Mouse (Mus musculus) heart, postnatal 0 days (tissue): ENCODE data around the gene Tsks. TPM values are rescaled to one million over a fixed set of nuclear protein-coding genes. Genes with fewer than 3 reads are reported as not detected.

ENCODE experiments used
- ATAC-seq: fragments of 200-750 bp; cut with Nextera tagmentation; 2 replicates; pipeline ENCODE4 v1.8.0; 2017; ENCODE audit warnings: low read depth, moderate number of reproducible peaks, moderate library complexity; ENCODE audit not compliant: insufficient read depth
- DNase-seq: peaks from one replicate; pipeline ENCODE4 v3.0.0-alpha.2; 2016; ENCODE audit warnings: low spot score
- H3K27ac ChIP-seq: fragments of 300-500 bp; sonication (generic); 2 replicates; pipeline ENCODE4 v1.5.1; 2014; ENCODE audit warnings: low read depth, mild to moderate bottlenecking
- H3K27me3 ChIP-seq: fragments of 300-500 bp; sonication (generic); 2 replicates; pipeline ENCODE4 v1.6.1; 2014; ENCODE audit warnings: low read length, mixed read lengths; ENCODE audit not compliant: control insufficient read depth, insufficient read depth
- H3K36me3 ChIP-seq: fragments of 300-500 bp; sonication (generic); replicated peaks from 2 replicates; pipeline ENCODE4 v1.6.1; 2014; ENCODE audit warnings: low read length, mixed read lengths; ENCODE audit not compliant: control insufficient read depth, insufficient read depth
- H3K4me1 ChIP-seq: fragments of 300-500 bp; sonication (generic); 2 replicates; pipeline ENCODE4 v1.6.1; 2014; ENCODE audit warnings: antibody characterized with exemption; ENCODE audit not compliant: control insufficient read depth, insufficient read depth
- H3K4me2 ChIP-seq: fragments of 300-500 bp; sonication (generic); 2 replicates; pipeline ENCODE4 v1.6.1; 2014; ENCODE audit warnings: low read depth, mild to moderate bottlenecking, low read length, moderate library complexity
- H3K4me3 ChIP-seq: fragments of 300-500 bp; sonication (generic); 2 replicates; pipeline ENCODE4 v1.5.1; 2014; ENCODE audit warnings: low read depth, low read length
- H3K9ac ChIP-seq: fragments of 300-500 bp; sonication (generic); replicated peaks from 2 replicates; pipeline ENCODE4 v1.6.1; 2014; ENCODE audit warnings: low read depth, low read length, mixed read lengths
- H3K9me3 ChIP-seq: fragments of 300-500 bp; sonication (generic); replicated peaks from 2 replicates; pipeline ENCODE4 v1.6.1; 2016; ENCODE audit warnings: low read length; ENCODE audit not compliant: control insufficient read depth
- CTCF ChIP-seq: IDR thresholded peaks from 2 replicates; pipeline ENCODE4 v1.5.1; 2016; ENCODE audit warnings: antibody characterized with exemption, control low read depth, low read depth
- EP300 ChIP-seq: IDR thresholded peaks from 2 replicates; pipeline ENCODE4 v1.6.1; 2016; ENCODE audit warnings: antibody characterized with exemption, low read depth
- WGBS: fragments of 180-500 bp; shearing (Covaris S2); extraction: QIAGEN DNeasy Blood & Tissue Kit; methylation state at CpG from one replicate; pipeline ENCODE4 v1.1.7; 2014; 5-methylcytosine and 5-hydroxymethylcytosine counted together
- polyA plus RNA-seq: library from polyadenylated mRNA; unstranded; fragments of >200 nt; fragmentation: Nextera tagmentation; extraction: Ambion mirVana; gene quantifications from 2 replicates; pipeline ENCODE4 v1.2.1, GENCODE M21; 2015
- total RNA-seq: library from RNA; depleted of rRNA; stranded (reverse); fragments of >200 nt; gene quantifications from 2 replicates; pipeline ENCODE4 v1.2.3, GENCODE M21; 2014; ENCODE audit warnings: low replicate concordance

The Tsks gene
- total and polyA plus RNA-seq, 2 experiments from 2014 or later, result 0.27 TPM; not detected in 1

DNA sequence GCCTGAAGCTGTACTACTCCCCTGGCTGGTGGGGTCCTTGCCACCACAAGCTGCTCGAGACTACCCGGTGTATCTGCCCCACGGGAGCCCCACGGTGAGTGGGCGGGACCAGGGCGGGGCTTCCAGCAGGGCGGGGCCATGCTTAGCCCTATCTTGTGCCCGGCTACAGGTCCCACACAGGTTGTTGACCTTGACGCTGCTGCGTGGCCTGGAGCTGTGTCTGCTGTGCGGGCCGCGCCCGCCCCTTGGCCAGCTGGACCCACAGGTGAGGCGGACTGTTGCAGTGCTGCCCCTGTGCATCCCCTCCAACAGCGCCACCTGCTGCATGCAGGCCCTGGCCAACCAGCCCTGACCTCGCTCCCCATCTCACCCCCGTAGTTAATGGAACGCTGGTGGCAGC is 44.4 kb upstream of the Tsks start:
- no peak for DNase-seq
- WGBS, result 35% methylated on average over 19 of the region's 19 CpGs
- H3K36me3 ChIP-seq, result peaks cover 35% of the 10 kb centered on the region

GRCm38 (mm10) chr7:44900632-44901031 is 42.4 kb upstream of the Tsks start:
- Histone ChIP-seq H3K4me3 (no peak overlapping the region), H3K27me3 (no peaks in the 10 kb centered on the region), H3K9me3 (no peaks in the 10 kb centered on the region), H3K9ac (no peak overlapping the region), H3K4me1 (peaks cover 8% of the 10 kb centered on the region), H3K4me2 (no peak overlapping the region), H3K27ac (no peak overlapping the region), H3K36me3 (peaks cover 55% of the 10 kb centered on the region)
- ATAC-seq (no peak), DNase-seq (no peak)
- 91% methylated on average over 11 of the region's 11 CpGs for WGBS
- TF ChIP-seq CTCF (no peak), EP300 (no peak)

More for the DNA sequence above, 44.4 kb upstream of the Tsks start:
- 0 out of 2 replicates have a peak, but pooled peaks have one; percentile 2 for ATAC-seq
- Histone ChIP-seq H3K9me3 (no peaks in the 10 kb centered on the region), H3K27me3 (no peaks in the 10 kb centered on the region), H3K4me1 (peaks cover 15% of the 10 kb centered on the region), H3K4me3 (no peak overlapping the region), H3K9ac (no peak overlapping the region), H3K4me2 (no peak overlapping the region), H3K27ac (no peak overlapping the region)
- TF ChIP-seq EP300 (no peak), CTCF (peak; percentile 37)

- H3K9me3 ChIP-seq, result no peaks in the 10 kb centered on the region
- no peaks in the 10 kb centered on the region for H3K27me3 ChIP-seq
- no peak overlapping the region for H3K9ac ChIP-seq
- peak overlapping the region; percentile 53 for H3K4me2 ChIP-seq
- DNase-seq (peak; percentile 60), ATAC-seq (peak; percentile 38; the same call in 1 of the 2 replicates)
- peaks cover 62% of the 10 kb centered on the region for H3K36me3 ChIP-seq
- TF ChIP-seq EP300 (no peak), CTCF (no peak)
- 20% methylated on average over 21 of the region's 21 CpGs for WGBS
- peak overlapping the region; percentile 28 for H3K4me3 ChIP-seq
- peak overlapping the region; percentile 18; the same call in 1 of the 2 replicates for H3K27ac ChIP-seq
- H3K4me1 ChIP-seq, result peaks cover 8% of the 10 kb centered on the region
These were observed 41.7 kb upstream of the Tsks start for GRCm38 (mm10) chr7:44901230-44901722.

DNA sequence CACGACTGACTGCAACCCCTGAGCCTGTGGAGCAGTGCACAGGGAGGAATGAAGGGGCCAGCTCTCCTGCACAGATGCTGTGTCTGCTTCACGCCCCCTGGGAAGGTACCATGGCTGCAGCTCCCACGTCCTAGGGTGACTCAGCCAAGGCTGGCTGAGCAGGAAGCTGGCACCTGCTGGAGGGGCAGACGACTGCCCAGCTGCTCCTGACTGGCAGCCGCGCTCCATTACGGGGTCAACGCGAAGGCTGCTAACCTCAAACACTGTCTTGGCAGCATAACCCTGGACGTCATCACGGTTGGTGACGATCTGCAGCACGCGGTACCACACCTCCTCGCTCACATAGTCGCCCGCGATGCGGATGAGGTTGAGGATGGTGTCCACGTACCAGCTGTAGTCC is 37.6 kb upstream of the Tsks start:
- H3K36me3 ChIP-seq, result peaks cover 92% of the 10 kb centered on the region
- no peak overlapping the region for H3K27ac ChIP-seq
- DNase-seq (no peak), ATAC-seq (no peak)
- no peak for TF ChIP-seq CTCF
- H3K9ac ChIP-seq, result no peak overlapping the region
- no peak overlapping the region for H3K4me2 ChIP-seq
- no peak overlapping the region for H3K4me3 ChIP-seq
- no peaks in the 10 kb centered on the region for H3K9me3 ChIP-seq
- H3K27me3 ChIP-seq, result no peaks in the 10 kb centered on the region
- no peaks in the 10 kb centered on the region for H3K4me1 ChIP-seq
- WGBS, result 83% methylated on average over 20 of the region's 20 CpGs

DNA sequence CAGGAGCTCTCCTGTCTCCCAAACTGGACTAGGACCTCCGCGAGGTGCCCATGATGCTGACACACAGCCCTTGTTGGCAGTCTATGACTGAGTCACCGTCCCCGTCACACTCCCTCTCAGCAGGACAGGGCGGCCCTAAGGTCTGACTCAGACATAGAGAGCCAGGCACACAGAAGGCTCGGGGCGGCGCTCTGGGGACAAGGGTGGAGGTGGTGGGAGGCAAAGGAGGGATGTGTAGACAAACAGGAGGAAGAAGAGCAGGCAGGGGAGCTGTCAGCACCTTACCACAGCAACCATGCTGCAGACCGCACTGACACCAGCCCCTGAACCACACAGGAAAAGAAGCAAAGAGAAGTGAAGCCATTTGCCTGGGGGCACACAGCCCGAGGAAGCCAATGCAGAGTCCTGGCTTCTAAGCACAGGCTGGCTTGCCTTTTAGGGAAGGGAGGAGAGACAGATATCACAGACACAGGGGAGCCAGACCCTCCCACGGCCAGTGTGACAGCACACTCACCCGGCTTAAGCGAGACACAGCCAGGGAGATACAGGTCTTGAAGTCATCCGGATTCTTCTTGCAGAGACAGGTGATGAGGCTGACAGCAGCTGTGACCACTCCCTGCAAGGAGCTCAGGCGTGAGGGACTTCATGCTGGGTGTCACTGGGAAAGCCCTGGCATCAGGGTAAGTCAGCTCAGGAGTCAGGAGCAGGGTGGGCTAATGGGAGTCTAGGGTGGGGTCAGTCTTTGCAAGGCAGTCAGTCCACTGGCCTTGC is 34.1 kb upstream of the Tsks start:
- Histone ChIP-seq H3K9ac (no peak overlapping the region), H3K27ac (no peak overlapping the region), H3K36me3 (peaks cover 98% of the 10 kb centered on the region), H3K27me3 (no peaks in the 10 kb centered on the region), H3K4me2 (no peak overlapping the region), H3K9me3 (no peaks in the 10 kb centered on the region), H3K4me3 (no peak overlapping the region), H3K4me1 (no peaks in the 10 kb centered on the region)
- WGBS, result 73% methylated on average over 15 of the region's 15 CpGs
- DNase-seq (no peak), ATAC-seq (no peak)
- TF ChIP-seq CTCF, result no peak
- no peak for TF ChIP-seq EP300

- H3K27me3 ChIP-seq, result no peaks in the 10 kb centered on the region
- peaks cover 58% of the 10 kb centered on the region for H3K36me3 ChIP-seq
- H3K4me1 ChIP-seq, result no peaks in the 10 kb centered on the region
- H3K9me3 ChIP-seq, result no peaks in the 10 kb centered on the region
- no peak for TF ChIP-seq CTCF
- H3K9ac ChIP-seq, result no peak overlapping the region
- WGBS, result 79% methylated on average over 2 of the region's 2 CpGs
- H3K4me3 ChIP-seq, result no peak overlapping the region
- ATAC-seq (no peak), DNase-seq (no peak)
- H3K4me2 ChIP-seq, result no peak overlapping the region
- no peak overlapping the region for H3K27ac ChIP-seq
These were observed 28.6 kb upstream of the Tsks start for GRCm38 (mm10) chr7:44914396-44914795.
